Mouse (Mus musculus) gastrocnemius, postnatal 14 days (tissue): ENCODE measurements at regions not wholly inside any gene's neighbourhood (a gene's known extent, or its start where the extent isn't known, plus 50 kb on each side); places are given as distances from the start of the nearest gene placed in this dataset.

Experiments used
- DNase-seq: peaks from one replicate; pipeline ENCODE4 v3.0.0; 2021; ENCODE audit warnings: mixed read lengths
- intact Hi-C: fragments of 180-260 bp; cut with DNase I; formaldehyde crosslinking; loops from one replicate; pipeline ENCODE4 v1.15.1; 2025; ENCODE audit warnings: low total_unique reads

DNA sequence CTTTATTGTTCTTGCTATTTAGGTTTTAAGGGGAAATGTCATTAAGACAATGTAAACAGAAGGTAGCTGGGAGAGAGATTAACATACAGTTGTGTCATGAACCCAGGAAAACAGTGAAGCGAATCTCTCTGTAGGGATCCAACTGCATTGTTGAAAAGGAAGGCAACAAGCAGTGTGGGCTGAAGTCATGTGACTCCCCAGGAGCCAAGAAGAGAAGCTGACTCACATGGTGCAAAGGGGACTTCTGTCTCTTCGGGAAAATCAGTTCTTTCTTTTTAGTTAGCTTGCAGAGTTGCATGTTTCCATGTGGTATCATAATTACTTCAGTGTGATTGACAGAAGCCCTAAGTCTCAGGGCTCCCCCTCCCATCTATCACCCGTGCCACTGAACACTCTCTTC, 170.7 kb upstream of the Gm765 start:
- no peak for DNase-seq
- intact Hi-C loops, result no loop called here

- intact Hi-C loops, result no loop called here
These were observed 160.2 kb upstream of the Gm765 start for GRCm38 (mm10) chr6:98502726-98503125.

GRCm38 (mm10) chr6:98499721-98500120, 157.2 kb upstream of the Gm765 start:
- no peak for DNase-seq
- intact Hi-C loops, result no loop called here

More at GRCm38 (mm10) chr6:98502726-98503125, 160.2 kb upstream of the Gm765 start:
- no peak for DNase-seq

GRCm38 (mm10) chr6:98486626-98487025, 144.1 kb upstream of the Gm765 start:
- intact Hi-C loops, result no loop called here
- DNase-seq, result no peak

DNA sequence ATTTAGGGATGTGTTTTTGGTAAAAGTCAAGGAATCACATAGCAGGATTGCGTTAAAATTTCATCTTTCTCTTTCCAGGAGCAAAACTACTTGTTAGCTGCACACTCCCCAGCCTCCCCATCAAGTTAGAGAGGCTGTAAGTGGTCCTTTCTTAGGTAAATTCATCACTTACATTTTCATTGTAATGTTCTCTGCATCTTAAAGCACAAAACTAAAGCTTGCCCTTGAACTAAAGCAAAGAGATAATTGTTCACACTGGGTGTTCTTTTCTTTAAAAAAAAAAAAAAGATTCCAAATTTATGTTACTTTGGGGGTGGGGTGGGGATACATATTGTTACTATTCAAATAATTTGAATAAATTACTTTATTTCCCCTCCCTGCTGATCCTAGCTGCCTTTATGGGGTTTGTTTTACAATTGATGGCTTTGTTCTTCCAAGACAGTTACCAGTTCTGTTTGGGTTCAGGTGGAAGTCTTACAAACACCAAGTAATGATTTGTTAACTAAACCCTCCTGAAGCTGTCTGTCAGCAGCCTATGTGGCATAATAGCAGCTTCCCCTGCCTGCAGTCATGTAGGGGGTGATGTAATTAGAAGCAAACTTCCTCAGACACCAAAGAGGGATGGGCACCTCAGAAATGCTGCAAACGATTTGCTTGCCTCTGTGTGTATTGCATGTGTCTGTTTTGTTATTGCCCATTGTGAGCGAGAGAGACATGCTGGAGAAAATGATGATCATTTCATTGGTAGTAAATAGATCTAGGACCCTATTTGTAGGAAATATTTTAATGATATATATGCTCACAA, 141.0 kb upstream of the Gm765 start:
- intact Hi-C loops, result no loop called here
- DNase-seq, result no peak

GRCm38 (mm10) chr6:98482319-98482718, 139.8 kb upstream of the Gm765 start:
- intact Hi-C loops, result no loop called here
- DNase-seq, result no peak

DNA sequence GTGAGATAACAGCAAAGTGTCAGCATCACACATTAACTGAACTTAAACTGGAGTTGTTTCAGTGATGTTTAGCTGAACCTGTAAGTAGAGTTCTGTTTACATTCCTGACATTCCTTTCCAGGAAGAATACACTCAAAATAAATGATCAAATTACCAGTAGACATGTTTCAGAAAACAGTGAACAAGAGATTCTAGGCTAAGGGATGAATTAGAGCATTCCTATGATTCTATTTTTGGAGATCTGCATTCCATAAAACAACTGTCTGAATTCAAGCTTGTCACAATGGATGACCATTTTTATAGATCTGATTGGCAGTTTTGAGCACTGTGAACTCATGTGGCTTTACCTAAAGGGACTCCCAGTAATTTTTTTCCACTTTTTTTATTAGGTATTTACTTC, 125.0 kb upstream of the Gm765 start:
- intact Hi-C loops, result no loop called here
- no peak for DNase-seq

DNA sequence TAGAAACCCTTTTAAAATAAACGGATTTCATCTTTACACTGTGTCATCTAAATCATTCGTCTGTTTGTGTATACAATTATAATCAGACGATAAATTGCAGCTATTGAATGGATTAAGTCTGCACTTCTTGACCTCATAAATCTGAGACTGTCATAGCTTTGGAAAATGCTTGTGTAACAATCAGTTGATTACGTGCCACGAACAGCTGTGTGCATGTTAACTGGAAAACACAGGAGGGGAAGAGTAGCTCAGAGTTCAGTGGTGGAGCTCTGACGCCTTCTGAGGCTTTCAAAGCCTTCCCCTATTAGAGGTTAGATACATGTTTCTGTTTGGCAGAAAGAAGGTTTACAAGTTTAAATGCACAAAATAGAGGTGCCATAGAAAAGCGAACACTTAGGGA, 109.7 kb upstream of the Gm765 start:
- intact Hi-C loops, result no loop called here
- no peak for DNase-seq

GRCm38 (mm10) chr6:98435676-98436075, 93.1 kb upstream of the Gm765 start:
- no peak for DNase-seq
- intact Hi-C loops, result no loop called here

DNA sequence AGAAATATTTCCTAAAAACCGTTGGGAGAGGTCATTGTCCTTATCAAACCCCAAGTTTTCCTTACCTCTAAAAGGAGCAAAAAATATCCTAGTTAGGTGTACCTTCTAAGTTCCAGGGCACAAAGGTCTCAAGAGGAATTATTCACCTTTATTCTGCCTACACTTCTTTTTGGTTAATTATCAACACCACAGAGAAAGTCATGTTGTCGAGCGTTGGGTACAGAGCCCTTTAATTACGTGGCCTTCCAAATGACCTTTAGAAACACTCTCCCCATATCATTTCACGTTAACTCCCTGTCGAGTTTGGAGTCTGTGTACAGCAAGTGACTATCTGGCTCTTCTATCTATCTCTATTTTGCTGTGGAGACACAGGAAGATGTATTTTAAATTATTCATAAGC, 90.7 kb upstream of the Gm765 start:
- DNase-seq, result no peak
- intact Hi-C loops, result no loop called here

- DNase-seq, result no peak
- intact Hi-C loops, result no loop called here
These were observed 86.6 kb upstream of the Gm765 start for GRCm38 (mm10) chr6:98429120-98429519.

- DNase-seq, result no peak
- intact Hi-C loops, result no loop called here
These were observed 60.1 kb upstream of the Gm765 start for GRCm38 (mm10) chr6:98402605-98403004.

- no peak for DNase-seq
- intact Hi-C loops, result no loop called here
These were observed 52.0 kb upstream of the Gm765 start for GRCm38 (mm10) chr6:98394589-98394988.
